Mouse (Mus musculus) C2C12 (cell line): Measurements from ENCODE around the gene Xkr7. TPM values are rescaled to one million over a fixed set of nuclear protein-coding genes. Genes with fewer than 3 reads are reported as not detected.

Experiments used
- H3K27me3 ChIP-seq: one replicate; pipeline ENCODE4 v1.6.1; 2011; ENCODE audit not compliant: control insufficient read depth, insufficient read depth, insufficient read length
- H3K36me3 ChIP-seq: one replicate; pipeline ENCODE4 v1.6.1; 2011; ENCODE audit not compliant: control insufficient read depth, insufficient read depth
- H3K4me3 ChIP-seq: one replicate; pipeline ENCODE4 v1.5.1; 2011; ENCODE audit warnings: mild to moderate bottlenecking, control low read depth; ENCODE audit not compliant: poor library complexity, insufficient read depth, severe bottlenecking
- H3K79me2 ChIP-seq: one replicate; pipeline ENCODE4 v1.6.1; 2011; ENCODE audit not compliant: control insufficient read depth, insufficient read depth
- H3K79me3 ChIP-seq: one replicate; pipeline ENCODE4 v1.6.1; 2011; ENCODE audit warnings: low read depth, control low read depth
- H3ac ChIP-seq: one replicate; pipeline ENCODE3; 2011; ENCODE audit warnings: low read depth; ENCODE audit not compliant: control insufficient read depth, insufficient read length
- CEBPB ChIP-seq: IDR thresholded peaks from one replicate; pipeline ENCODE4 v1.6.1; 2011; ENCODE audit warnings: low read depth, mild to moderate bottlenecking, control low read depth, moderate library complexity
- CTCF ChIP-seq: IDR thresholded peaks from one replicate; pipeline ENCODE4 v1.5.1; 2011; ENCODE audit not compliant: control insufficient read depth, insufficient read depth, insufficient read length
- FOSL1 ChIP-seq: IDR thresholded peaks from one replicate; pipeline ENCODE4 v1.8.0; 2011; ENCODE audit warnings: mild to moderate bottlenecking, low read length; ENCODE audit not compliant: poor library complexity, insufficient read depth, severe bottlenecking
- MAX ChIP-seq: IDR thresholded peaks from one replicate; pipeline ENCODE4 v1.6.1; 2011; ENCODE audit warnings: mild to moderate bottlenecking, control low read depth
- MYOD1 ChIP-seq: IDR thresholded peaks from one replicate; pipeline ENCODE4 v1.6.1; 2011; ENCODE audit warnings: low read depth; ENCODE audit not compliant: control insufficient read depth, insufficient read length
- MYOG ChIP-seq: IDR thresholded peaks from one replicate; pipeline ENCODE4 v1.6.1; 2011; ENCODE audit not compliant: control insufficient read depth, insufficient read length; ENCODE audit errors: extremely low read depth
- USF1 ChIP-seq: IDR thresholded peaks from one replicate; pipeline ENCODE4 v1.6.1; 2011; ENCODE audit warnings: low read depth, mild to moderate bottlenecking, control low read depth, moderate library complexity
- polyA plus RNA-seq: library from polyadenylated mRNA; unstranded; fragments of >200 nt; fragmentation: generic; extraction: Trizol; gene quantifications from one replicate; pipeline ENCODE4 v1.2.1, GENCODE M21; 2012; ENCODE audit warnings: missing spikeins

Xkr7 gene
- polyA plus RNA-seq, 1 experiment: not detected

- Histone ChIP-seq H3ac (no peak overlapping the region), H3K4me3 (no peak overlapping the region), H3K79me2 (no peaks in the 10 kb centered on the region), H3K27me3 (peaks cover 32% of the 10 kb centered on the region), H3K36me3 (peaks cover 2% of the 10 kb centered on the region), H3K79me3 (no peaks in the 10 kb centered on the region)
- no peak for TF ChIP-seq USF1
- no peak for TF ChIP-seq FOSL1
- TF ChIP-seq MYOD1: no peak
- no peak for TF ChIP-seq CTCF
These were observed 27.8 kb upstream of the Xkr7 start for GRCm38 (mm10) chr2:153003681-153004338.

GRCm38 (mm10) chr2:153005981-153006380, 25.7 kb upstream of the Xkr7 start:
- H3ac ChIP-seq: no peak overlapping the region
- H3K27me3 ChIP-seq: peaks cover 23% of the 10 kb centered on the region
- TF ChIP-seq CEBPB: no peak
- no peak for TF ChIP-seq MYOD1
- TF ChIP-seq CTCF: no peak
- TF ChIP-seq FOSL1: no peak
- TF ChIP-seq MAX: no peak
- TF ChIP-seq USF1: no peak
- TF ChIP-seq MYOG: no peak
- no peaks in the 10 kb centered on the region for H3K79me2 ChIP-seq
- no peak overlapping the region for H3K4me3 ChIP-seq
- H3K79me3 ChIP-seq: no peaks in the 10 kb centered on the region
- peaks cover 20% of the 10 kb centered on the region for H3K36me3 ChIP-seq

- peaks cover 47% of the 10 kb centered on the region for H3K36me3 ChIP-seq
These were observed 22.3 kb upstream of the Xkr7 start for GRCm38 (mm10) chr2:153009192-153009973.

GRCm38 (mm10) chr2:153013724-153014515, 17.7 kb upstream of the Xkr7 start:
- Histone ChIP-seq H3ac (peak overlapping the region; percentile 92), H3K27me3 (peaks cover 13% of the 10 kb centered on the region)
- TF ChIP-seq CTCF (no peak), MYOD1 (peak; percentile 14), CEBPB (peak; percentile 70)

More at GRCm38 (mm10) chr2:153009192-153009973, 22.3 kb upstream of the Xkr7 start:
- peaks cover 12% of the 10 kb centered on the region for H3K79me3 ChIP-seq
- peaks cover 27% of the 10 kb centered on the region for H3K79me2 ChIP-seq
- no peak overlapping the region for H3ac ChIP-seq
- H3K4me3 ChIP-seq: no peak overlapping the region
- TF ChIP-seq USF1 (no peak), MYOD1 (no peak), CEBPB (no peak), MYOG (no peak), CTCF (no peak), FOSL1 (no peak), MAX (no peak)
- H3K27me3 ChIP-seq: peaks cover 2% of the 10 kb centered on the region

GRCm38 (mm10) chr2:153014758-153015593, 16.7 kb upstream of the Xkr7 start, which contains the start of gene Pdrg1:
TSS of gene Pdrg1 (minus strand) at chr2:153015427.
- peaks cover 35% of the 10 kb centered on the region for H3K79me2 ChIP-seq
- H3K27me3 ChIP-seq: peaks cover 21% of the 10 kb centered on the region
- peaks cover 18% of the 10 kb centered on the region for H3K79me3 ChIP-seq
- H3ac ChIP-seq: peak within 1 kb of the TSS; percentile 92
- TF ChIP-seq CEBPB (no peak), MYOG (no peak), USF1 (no peak), MAX (peak; percentile 88), CTCF (peak; percentile 78), FOSL1 (no peak), MYOD1 (no peak)
- H3K4me3 ChIP-seq: peak within 1 kb of the TSS; percentile 90
- peaks cover 36% of the 10 kb centered on the region for H3K36me3 ChIP-seq

More at GRCm38 (mm10) chr2:153013724-153014515, 17.7 kb upstream of the Xkr7 start:
- Histone ChIP-seq H3K79me3 (peaks cover 18% of the 10 kb centered on the region), H3K4me3 (peak overlapping the region; percentile 90), H3K79me2 (peaks cover 35% of the 10 kb centered on the region), H3K36me3 (peaks cover 43% of the 10 kb centered on the region)
